Mouse (Mus musculus): ENCODE results near the gene Acsm3.

DNA sequence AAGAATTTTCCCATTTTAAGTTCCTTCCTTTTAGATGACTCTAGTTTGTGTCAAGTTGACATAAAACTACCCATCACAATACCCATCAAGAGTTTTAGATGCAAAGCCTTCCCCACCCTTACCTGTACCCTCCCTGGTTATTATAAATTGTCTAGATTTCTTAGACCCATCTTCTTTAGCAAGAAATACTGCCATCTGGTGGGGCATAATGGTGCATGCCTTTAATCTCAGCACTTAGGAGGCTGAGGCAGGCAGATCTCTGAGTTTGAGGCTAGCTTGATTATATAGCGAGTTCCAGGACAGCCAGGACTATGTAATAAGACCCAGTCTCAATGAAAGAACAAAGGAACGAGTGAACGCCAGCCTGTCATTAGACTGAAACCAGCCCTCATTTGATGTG lies 39.8 kb downstream of the Acsm3 start:
- TF ChIP-seq EP300 (IDR thresholded peaks at IDR 0.05; ENCODE audit: low read depth) (no peak), CTCF (IDR thresholded peaks at IDR 0.05; ENCODE audit: low read depth) (peak; percentile 13; the same call in 1 of the 2 replicates)

All from heart, postnatal 0 days (tissue).